Mouse (Mus musculus) kidney, postnatal 0 days (tissue): Measurements from ENCODE around the gene Zdhhc12. TPM values are rescaled to one million over a fixed set of nuclear protein-coding genes. Genes with fewer than 3 reads are reported as not detected.

Experiments
- ATAC-seq: fragments of 200-750 bp; cut with Nextera tagmentation; replicated peaks from 2 replicates; pipeline ENCODE4 v1.8.0; 2017; ENCODE audit warnings: low read depth, moderate number of reproducible peaks, moderate TSS enrichment, moderate library complexity; ENCODE audit not compliant: low FRiP score
- DNase-seq: peaks from one replicate; pipeline ENCODE4 v3.0.0-alpha.2; 2016; ENCODE audit warnings: low spot score
- H3K27ac ChIP-seq: fragments of 300-500 bp; sonication (generic); 2 replicates; pipeline ENCODE4 v1.5.1; 2014; ENCODE audit warnings: mild to moderate bottlenecking
- H3K27me3 ChIP-seq: fragments of 300-500 bp; sonication (generic); 2 replicates; pipeline ENCODE4 v1.6.1; 2014; ENCODE audit warnings: low read length, mixed read lengths; ENCODE audit not compliant: insufficient read depth
- H3K36me3 ChIP-seq: fragments of 300-500 bp; sonication (generic); 2 replicates; pipeline ENCODE4 v1.6.1; 2014; ENCODE audit warnings: low read length, mixed read lengths; ENCODE audit not compliant: insufficient read depth
- H3K4me1 ChIP-seq: fragments of 300-500 bp; sonication (generic); replicated peaks from 2 replicates; pipeline ENCODE4 v1.6.1; 2014; ENCODE audit warnings: antibody characterized with exemption, low read length, mixed read lengths; ENCODE audit not compliant: insufficient read depth
- H3K4me2 ChIP-seq: fragments of 300-500 bp; sonication (generic); 2 replicates; pipeline ENCODE4 v1.6.1; 2014; ENCODE audit warnings: mild to moderate bottlenecking, low read length, moderate library complexity, mixed read lengths
- H3K4me3 ChIP-seq: fragments of 300-500 bp; sonication (generic); replicated peaks from 2 replicates; pipeline ENCODE4 v1.5.1; 2014; ENCODE audit warnings: low read depth, low read length
- H3K9ac ChIP-seq: fragments of 300-500 bp; sonication (generic); 2 replicates; pipeline ENCODE4 v1.6.1; 2014; ENCODE audit warnings: low read depth, low read length
- H3K9me3 ChIP-seq: fragments of 300-500 bp; sonication (generic); replicated peaks from 2 replicates; pipeline ENCODE4 v1.6.1; 2016; ENCODE audit warnings: low read length, inconsistent platforms, mixed read lengths
- CTCF ChIP-seq: IDR thresholded peaks from 2 replicates; pipeline ENCODE4 v1.5.1; 2016; ENCODE audit warnings: antibody characterized with exemption, low read depth, mild to moderate bottlenecking, moderate library complexity
- WGBS: fragments of 180-500 bp; shearing (Covaris S2); extraction: QIAGEN DNeasy Blood & Tissue Kit; methylation state at CpG from one replicate; pipeline ENCODE4 v1.1.7; 2014; 5-methylcytosine and 5-hydroxymethylcytosine counted together
- polyA plus RNA-seq: library from polyadenylated mRNA; unstranded; fragments of >200 nt; fragmentation: Nextera tagmentation; extraction: Ambion mirVana; gene quantifications from 2 replicates; pipeline ENCODE4 v1.2.1, GENCODE M21; 2015

Zdhhc12 gene
- polyA plus RNA-seq, 1 experiment from 2014 or later = 31.8 TPM

GRCm38 (mm10) chr2:30108260-30108659, 14.8 kb upstream of the Zdhhc12 start:
- no peak for DNase-seq
- no peaks in the 10 kb centered on the region for H3K27me3 ChIP-seq
- no peak overlapping the region for H3K27ac ChIP-seq
- TF ChIP-seq CTCF = no peak
- H3K4me3 ChIP-seq = no peak overlapping the region
- H3K9ac ChIP-seq = no peak overlapping the region
- no peak overlapping the region for H3K4me2 ChIP-seq
- WGBS = 84% methylated on average over 4 of the region's 4 CpGs
- peaks cover 58% of the 10 kb centered on the region for H3K36me3 ChIP-seq
- ATAC-seq = no peak
- no peaks in the 10 kb centered on the region for H3K4me1 ChIP-seq
- no peaks in the 10 kb centered on the region for H3K9me3 ChIP-seq

GRCm38 (mm10) chr2:30107646-30108045, 14.2 kb upstream of the Zdhhc12 start:
- Histone ChIP-seq H3K27me3 (no peaks in the 10 kb centered on the region), H3K4me1 (no peaks in the 10 kb centered on the region), H3K9ac (no peak overlapping the region), H3K36me3 (peaks cover 58% of the 10 kb centered on the region), H3K4me3 (no peak overlapping the region), H3K9me3 (no peaks in the 10 kb centered on the region), H3K27ac (no peak overlapping the region), H3K4me2 (no peak overlapping the region)
- WGBS = 95% methylated on average over 5 of the region's 5 CpGs
- TF ChIP-seq CTCF = no peak
- ATAC-seq (no peak), DNase-seq (no peak)

GRCm38 (mm10) chr2:30106364-30106763, 12.9 kb upstream of the Zdhhc12 start:
- ATAC-seq = no peak

GRCm38 (mm10) chr2:30100214-30100613, 6.8 kb upstream of the Zdhhc12 start:
- Histone ChIP-seq H3K4me2 (no peak overlapping the region), H3K4me1 (no peaks in the 10 kb centered on the region), H3K36me3 (peaks cover 46% of the 10 kb centered on the region), H3K4me3 (no peak overlapping the region), H3K9ac (no peak overlapping the region), H3K9me3 (no peaks in the 10 kb centered on the region), H3K27me3 (no peaks in the 10 kb centered on the region), H3K27ac (no peak overlapping the region)
- ATAC-seq = no peak
- 72% methylated on average over 4 of the region's 4 CpGs for WGBS
- TF ChIP-seq CTCF = peak; percentile 40; the same call in 1 of the 2 replicates
- no peak for DNase-seq

More at GRCm38 (mm10) chr2:30106364-30106763, 12.9 kb upstream of the Zdhhc12 start:
- H3K9ac ChIP-seq = no peak overlapping the region
- H3K27me3 ChIP-seq = no peaks in the 10 kb centered on the region
- H3K4me1 ChIP-seq = no peaks in the 10 kb centered on the region
- no peak overlapping the region for H3K4me2 ChIP-seq
- no peaks in the 10 kb centered on the region for H3K9me3 ChIP-seq
- H3K4me3 ChIP-seq = no peak overlapping the region
- peak; percentile 59 for DNase-seq
- no peak overlapping the region for H3K27ac ChIP-seq
- H3K36me3 ChIP-seq = peaks cover 60% of the 10 kb centered on the region
- TF ChIP-seq CTCF = peak; percentile 82

- H3K27me3 ChIP-seq = no peaks in the 10 kb centered on the region
- H3K4me1 ChIP-seq = peaks cover 4% of the 10 kb centered on the region
- no peaks in the 10 kb centered on the region for H3K9me3 ChIP-seq
- no peak overlapping the region for H3K4me2 ChIP-seq
- H3K4me3 ChIP-seq = no peak overlapping the region
- ATAC-seq (no peak), DNase-seq (peak; percentile 67)
- H3K27ac ChIP-seq = no peak overlapping the region
- no peak overlapping the region for H3K9ac ChIP-seq
- TF ChIP-seq CTCF = peak; percentile 83
- 86% methylated on average over 2 of the region's 2 CpGs for WGBS
- peaks cover 24% of the 10 kb centered on the region; the same call in 1 of the 2 replicates for H3K36me3 ChIP-seq
Measured at GRCm38 (mm10) chr2:30095882-30096527, 2.6 kb upstream of the Zdhhc12 start.

GRCm38 (mm10) chr2:30094208-30094588, 750 bp upstream of the Zdhhc12 start:
- Histone ChIP-seq H3K27ac (peak overlapping the region; percentile 14; the same call in 1 of the 2 replicates), H3K9ac (peak overlapping the region; percentile 46; the same call in 1 of the 2 replicates), H3K4me2 (peak overlapping the region; percentile 70), H3K27me3 (no peaks in the 10 kb centered on the region), H3K9me3 (no peaks in the 10 kb centered on the region), H3K4me1 (peaks cover 4% of the 10 kb centered on the region), H3K4me3 (peak overlapping the region; percentile 49), H3K36me3 (peaks cover 15% of the 10 kb centered on the region; the same call in 1 of the 2 replicates)
- no peak for DNase-seq
- WGBS = 2% methylated on average over 13 of the region's 13 CpGs
- no peak; the same call in 1 of the 2 replicates for ATAC-seq
- TF ChIP-seq CTCF = no peak
